Mouse (Mus musculus) lung, adult 2 months (tissue): ENCODE measurements around the gene Wnt5b.

Experiments used
- CTCF ChIP-seq: fragments of 200-500 bp; IDR thresholded peaks from 2 replicates; pipeline ENCODE4 v1.5.1; 2011; ENCODE audit warnings: mild to moderate bottlenecking, low read length, control low read depth; ENCODE audit not compliant: insufficient read depth
- POLR2A ChIP-seq: fragments of 200-500 bp; IDR thresholded peaks from 2 replicates; pipeline ENCODE4 v1.6.1; 2011; ENCODE audit warnings: low read depth, mild to moderate bottlenecking, control low read depth, low read length, borderline replicate concordance; ENCODE audit errors: extremely low read depth

DNA sequence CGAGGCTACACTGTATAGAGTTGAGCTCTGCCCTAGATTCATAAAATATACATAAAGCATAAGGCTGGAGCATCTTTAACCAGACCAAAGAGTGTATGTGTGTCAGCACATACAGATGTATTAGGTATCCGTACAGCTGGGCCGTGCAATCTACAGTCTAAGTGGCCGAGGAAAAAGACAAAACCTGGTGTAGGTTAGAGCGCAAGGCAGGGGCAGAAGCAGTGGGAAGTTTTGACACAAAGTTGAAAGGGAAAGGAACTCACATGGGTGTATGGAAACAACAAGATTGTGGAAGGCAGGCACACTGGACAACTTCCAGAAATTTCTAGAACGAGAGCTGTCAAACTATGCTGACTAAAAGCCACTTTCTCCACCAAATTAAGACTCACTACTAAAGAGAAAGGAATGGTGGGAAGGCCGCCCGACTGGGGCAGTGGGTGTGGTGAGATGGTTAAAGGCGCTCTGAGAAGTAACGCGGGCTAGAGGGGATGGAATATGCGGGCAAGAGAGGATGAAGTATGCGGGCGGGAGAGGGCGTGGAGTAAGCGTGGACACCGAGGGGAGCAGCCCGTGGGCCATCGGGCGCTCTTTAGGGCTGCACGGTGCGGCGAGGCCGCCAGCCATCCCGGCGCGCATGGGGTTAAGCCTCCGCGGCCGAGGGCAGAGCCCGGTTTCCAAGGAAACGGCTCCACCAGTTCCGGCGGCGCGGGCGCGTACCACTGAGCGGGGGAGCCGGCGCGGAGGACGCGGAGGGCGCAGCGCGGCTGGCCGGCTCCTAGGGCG is 65.4 kb downstream of the Wnt5b start:
- TF ChIP-seq CTCF (no peak), POLR2A (0 out of 2 replicates have a peak, but pooled peaks have one; percentile 61)
